Mouse (Mus musculus): Measurements from ENCODE around the gene Napepld. TPM values are rescaled to one million over a fixed set of nuclear protein-coding genes. Genes with fewer than 3 reads are reported as not detected.
"Not testable (repeated sequence)": the region's sequence is repeated elsewhere in the genome, so short reads cannot be mapped to it uniquely, and the experiment has no call there.

Napepld gene
- polyA plus RNA-seq, 1 experiment from 2014 or later: 2.1 TPM

GRCm38 (mm10) chr5:21616450-21617009 lies 84.7 kb downstream of the Napepld start:
- H3K27me3 ChIP-seq: no peaks in the 10 kb centered on the region
- 70% methylated on average over 3 of the region's 3 CpGs for WGBS
- H3K9ac ChIP-seq: no peak overlapping the region
- no peak for ATAC-seq (ENCODE audit: insufficient number of reproducible peaks, insufficient read depth, low FRiP score, low TSS enrichment, low read depth)
- no peak overlapping the region for H3K4me3 ChIP-seq
- H3K4me2 ChIP-seq: no peak overlapping the region
- no peaks in the 10 kb centered on the region for H3K36me3 ChIP-seq
- no peaks in the 10 kb centered on the region for H3K9me3 ChIP-seq
- H3K27ac ChIP-seq: no peak overlapping the region
- H3K4me1 ChIP-seq: no peaks in the 10 kb centered on the region

GRCm38 (mm10) chr5:21614299-21614698 lies 86.9 kb downstream of the Napepld start:
- not testable (repeated sequence) for H3K36me3 ChIP-seq; ATAC-seq (ENCODE audit: insufficient number of reproducible peaks, insufficient read depth, low FRiP score, low TSS enrichment, low read depth); H3K4me2 ChIP-seq; H3K27ac ChIP-seq; H3K9me3 ChIP-seq; H3K4me1 ChIP-seq; H3K9ac ChIP-seq; H3K27me3 ChIP-seq; H3K4me3 ChIP-seq
- WGBS: 95% methylated on average over 11 of the region's 11 CpGs

Other genes starting within 250 kb of the Napepld start
- gene Lrrc17, start 157.8 kb downstream of the Napepld start, polyA plus RNA-seq (2015; fragmentation: Nextera tagmentation; extraction: Ambion mirVana): 115 and 129 TPM in 2 replicates
- 0.14 and 0.47 TPM in 2 replicates for gene Fbxl13, start 55.8 kb downstream of the Napepld start, polyA plus RNA-seq (2015; fragmentation: Nextera tagmentation; extraction: Ambion mirVana)
- gene Armc10, start 55.6 kb downstream of the Napepld start, polyA plus RNA-seq (2015; fragmentation: Nextera tagmentation; extraction: Ambion mirVana): 51.0 and 51.6 TPM in 2 replicates
- gene Pmpcb, start 35.7 kb upstream of the Napepld start, polyA plus RNA-seq (2015; fragmentation: Nextera tagmentation; extraction: Ambion mirVana): 87.0 and 95.7 TPM in 2 replicates
- gene Dnajc2, start 83.9 kb upstream of the Napepld start, polyA plus RNA-seq (2015; fragmentation: Nextera tagmentation; extraction: Ambion mirVana): 75.6 and 80.3 TPM in 2 replicates
- 177 and 185 TPM in 2 replicates for gene Psmc2, start 83.9 kb upstream of the Napepld start, polyA plus RNA-seq (2015; fragmentation: Nextera tagmentation; extraction: Ambion mirVana)
- gene Slc26a5, start 164.2 kb upstream of the Napepld start, polyA plus RNA-seq (2015; fragmentation: Nextera tagmentation; extraction: Ambion mirVana): 0.11 and 0.24 TPM in 2 replicates

All from embryonic facial prominence, embryonic 13.5 days (tissue).